Mouse (Mus musculus) urinary bladder, postnatal 4 days (tissue): ENCODE data around the gene Itm2b.

ENCODE experiments used
- DNase-seq, 2 experiments: peaks; one replicate each; pipeline ENCODE4 v3.0.0; 2021 to 2022; ENCODE audit warnings: low spot score in 2 of 2

The Itm2b gene

GRCm38 (mm10) chr14:73324634-73325455, 60.2 kb downstream of the Itm2b start:
- DNase-seq = peak; percentile 30 to 62

GRCm38 (mm10) chr14:73323965-73324364, 61.1 kb downstream of the Itm2b start:
- no peak for DNase-seq

- no peak for DNase-seq
Observed at GRCm38 (mm10) chr14:73322142-73322541, 62.9 kb downstream of the Itm2b start.

GRCm38 (mm10) chr14:73316933-73317332, 68.2 kb downstream of the Itm2b start:
- no peak for DNase-seq

GRCm38 (mm10) chr14:73313864-73314263, 71.2 kb downstream of the Itm2b start:
- no peak for DNase-seq

GRCm38 (mm10) chr14:73313396-73313795, 71.7 kb downstream of the Itm2b start:
- DNase-seq = no peak

GRCm38 (mm10) chr14:73312909-73313308, 72.2 kb downstream of the Itm2b start:
- no peak for DNase-seq
